Mouse (Mus musculus): Measurements from ENCODE around the gene Paics.
"Not testable (repeated sequence)": the region's sequence is repeated elsewhere in the genome, so short reads cannot be mapped to it uniquely, and the experiment has no call there.

Paics gene

DNA sequence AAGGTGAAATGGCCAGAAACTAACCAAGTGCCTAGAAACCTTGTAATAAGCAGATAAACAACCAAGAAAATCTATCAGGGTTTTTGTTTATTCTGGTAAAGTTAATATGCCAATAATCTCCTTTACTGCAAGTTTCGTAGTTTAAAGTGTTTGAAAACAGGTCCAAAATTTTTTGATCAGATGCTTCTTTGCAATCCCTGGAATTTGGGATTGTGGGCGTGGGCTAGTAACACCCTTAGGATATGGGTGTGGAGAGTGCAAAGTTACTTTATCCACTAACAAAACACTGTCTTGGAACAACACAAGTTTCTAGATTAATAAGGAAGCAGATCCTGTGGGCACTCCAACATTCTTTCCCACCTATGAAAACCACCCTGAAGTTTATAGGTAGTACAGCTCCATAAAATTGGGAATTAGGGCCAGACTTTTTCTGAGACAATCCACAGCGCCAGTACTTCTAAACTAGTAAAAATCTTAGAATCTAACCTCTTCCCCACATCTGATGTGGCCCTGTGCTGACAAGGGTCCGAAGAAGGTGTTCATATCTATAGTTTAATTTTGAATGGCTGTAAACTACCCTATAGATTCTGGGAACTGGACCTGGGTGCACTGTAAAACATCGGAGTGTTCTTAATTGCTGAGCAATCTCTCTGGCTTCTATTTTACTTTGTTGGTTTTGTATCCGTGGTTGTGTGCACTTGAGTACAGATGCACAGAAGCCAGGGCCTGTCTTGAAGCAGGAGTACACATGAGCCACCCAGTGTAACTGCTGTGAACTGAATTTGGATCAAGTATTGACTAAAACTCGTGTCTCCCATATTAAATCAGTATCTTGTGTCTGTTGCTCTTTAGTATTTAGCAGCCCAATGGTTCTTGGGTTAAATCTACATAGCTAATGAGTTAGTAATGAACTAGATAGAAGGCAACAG, 1.3 kb downstream of the Paics start:
- no peak for DNase-seq (ENCODE audit: low spot score)

DNA sequence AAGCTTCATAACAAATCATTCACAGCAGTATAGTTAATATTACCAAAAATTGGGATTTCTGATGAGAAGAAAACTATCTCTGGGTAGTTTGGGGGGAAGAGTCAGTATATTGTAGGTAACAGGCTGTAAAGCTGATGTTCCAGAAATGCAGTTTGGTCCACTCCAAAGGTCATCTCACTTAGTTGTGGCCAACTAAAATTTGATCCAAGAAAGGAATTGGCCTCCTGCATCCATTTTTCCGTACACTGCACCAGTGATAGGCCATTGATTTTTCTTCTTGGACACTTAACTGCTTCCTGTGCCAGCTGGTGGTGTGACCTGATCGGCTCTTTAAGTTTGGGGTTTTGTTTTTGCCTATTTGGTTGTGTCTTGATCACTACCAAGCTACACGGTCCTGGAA, 2.7 kb downstream of the Paics start:
- DNase-seq (ENCODE audit: low spot score), result no peak

DNA sequence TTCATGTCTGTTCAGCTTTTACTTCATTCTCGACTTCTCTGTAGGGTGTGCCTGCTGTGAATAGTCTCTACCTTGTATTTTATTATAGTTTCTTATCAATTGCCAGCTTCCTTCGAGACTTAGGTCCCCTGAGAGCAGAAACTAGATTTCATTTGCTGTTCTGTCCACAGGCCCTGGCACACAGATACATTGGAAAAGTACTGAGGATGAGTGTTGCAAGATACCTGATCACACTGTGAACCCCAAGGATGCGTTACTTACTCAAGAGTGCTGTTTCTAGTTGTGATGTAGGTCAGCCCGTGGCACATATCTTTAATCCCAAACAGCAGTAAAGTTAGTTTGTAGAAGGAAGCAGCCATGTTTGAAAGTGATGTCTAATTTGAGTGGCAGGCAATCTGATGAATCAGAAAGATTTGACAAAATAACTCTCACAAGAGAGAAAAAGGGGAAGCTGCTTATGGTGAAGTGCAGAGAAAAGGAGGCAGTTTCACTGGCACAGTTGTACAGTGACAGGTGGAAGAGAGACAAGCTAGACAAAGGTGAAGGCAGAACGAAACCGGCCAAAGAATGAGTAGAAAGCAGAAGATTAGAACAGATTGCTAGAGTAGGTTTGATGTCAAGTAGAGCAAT, 3.3 kb downstream of the Paics start:
- no peak for DNase-seq (ENCODE audit: low spot score)

DNA sequence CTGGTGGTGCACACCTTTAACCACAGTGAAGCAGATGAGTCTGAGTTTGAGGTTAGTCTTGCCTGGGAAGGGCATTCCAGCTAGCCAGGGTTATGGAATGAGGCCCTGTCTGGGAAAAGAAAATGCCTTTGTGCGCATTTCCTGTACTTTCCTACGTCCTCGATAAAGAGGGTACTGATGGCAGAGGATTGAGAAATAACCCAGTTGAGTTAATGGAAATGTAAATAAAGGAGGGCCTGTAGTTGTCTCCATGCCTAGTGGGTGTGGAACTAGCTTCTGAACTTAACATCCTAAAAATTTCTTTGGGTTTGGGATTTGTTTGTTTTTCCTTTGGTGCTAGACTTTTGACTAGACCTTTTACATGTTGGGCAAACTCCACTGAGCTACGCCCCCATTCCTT, 4.4 kb downstream of the Paics start:
- no peak for DNase-seq (ENCODE audit: low spot score)

DNA sequence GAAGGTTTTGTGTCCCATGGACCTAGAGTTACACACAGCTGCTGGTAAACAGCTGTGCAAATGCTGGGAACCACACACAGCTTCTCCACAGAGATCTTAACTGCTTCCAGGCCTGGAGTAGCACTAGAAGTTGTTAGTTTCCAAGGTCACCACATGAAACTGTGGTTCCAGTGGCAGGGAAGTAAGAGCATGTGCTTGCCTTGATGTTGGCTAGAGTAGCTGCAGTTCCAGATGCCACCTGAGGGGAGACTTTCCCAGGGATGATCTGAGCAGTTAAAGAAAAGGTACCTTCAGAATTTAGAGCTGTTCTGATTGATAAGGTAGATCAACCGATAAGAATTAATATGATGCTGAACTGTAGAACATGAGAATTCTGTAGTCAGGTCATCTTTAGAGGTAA, 6.8 kb downstream of the Paics start:
- DNase-seq (ENCODE audit: low spot score), result no peak

DNA sequence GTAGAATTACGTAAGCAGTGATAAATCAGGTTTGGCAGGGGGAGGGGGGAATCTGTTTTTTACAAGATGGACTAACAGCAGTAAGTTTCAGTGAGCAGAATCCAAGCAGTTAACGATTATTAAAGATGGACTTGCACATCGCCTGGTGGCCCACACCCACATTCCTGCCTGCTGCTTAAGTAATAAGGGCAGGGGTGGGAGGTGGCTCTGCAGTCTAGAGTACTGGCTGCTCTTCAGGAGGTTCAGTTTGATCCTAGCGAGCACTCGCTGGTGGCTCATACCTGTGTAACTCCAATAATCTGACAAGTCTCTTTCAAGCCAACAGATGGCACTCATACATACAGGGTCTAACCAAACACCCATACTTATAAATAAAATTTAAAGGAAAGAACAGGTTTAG, 8.5 kb downstream of the Paics start:
- DNase-seq (ENCODE audit: low spot score), result no peak

DNA sequence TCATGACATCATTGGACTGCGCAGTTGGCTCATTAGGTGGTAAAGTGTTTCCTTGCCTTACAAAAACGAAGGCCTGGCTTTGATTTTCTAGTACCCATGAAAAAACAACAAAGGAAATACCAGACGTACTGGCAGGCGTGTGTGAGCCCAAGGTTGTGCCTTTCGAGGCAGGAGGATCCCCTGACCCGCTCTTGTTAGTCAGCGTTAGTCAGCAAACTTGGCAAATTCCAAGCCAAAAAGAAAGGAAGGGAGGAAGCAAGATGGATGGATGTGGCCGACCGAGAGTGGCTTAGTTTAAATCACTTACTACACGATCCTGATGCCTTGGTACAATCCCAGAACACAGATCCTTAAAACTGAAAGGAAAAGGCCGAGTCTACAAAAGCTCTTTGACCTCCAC, 11.4 kb downstream of the Paics start:
- no peak for DNase-seq (ENCODE audit: low spot score)

DNA sequence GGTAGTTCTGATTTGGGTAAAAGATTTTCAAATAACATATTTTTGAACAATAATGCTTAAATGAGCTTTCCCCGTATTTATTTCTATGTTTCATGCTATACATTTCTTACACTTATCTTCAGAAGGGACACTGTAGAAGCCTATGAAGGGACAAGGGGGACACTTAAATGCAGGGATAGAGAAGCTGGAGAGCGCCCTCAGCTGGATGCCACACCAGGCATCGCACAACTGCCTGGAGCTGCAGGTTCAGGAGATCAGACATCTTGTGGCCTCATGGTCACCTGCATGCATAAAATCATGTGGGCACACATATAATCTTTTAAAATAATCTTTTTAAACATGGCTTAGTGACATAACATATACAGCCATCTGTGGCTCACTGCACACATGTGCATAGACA, 13.5 kb downstream of the Paics start:
- no peak for DNase-seq (ENCODE audit: low spot score)

DNA sequence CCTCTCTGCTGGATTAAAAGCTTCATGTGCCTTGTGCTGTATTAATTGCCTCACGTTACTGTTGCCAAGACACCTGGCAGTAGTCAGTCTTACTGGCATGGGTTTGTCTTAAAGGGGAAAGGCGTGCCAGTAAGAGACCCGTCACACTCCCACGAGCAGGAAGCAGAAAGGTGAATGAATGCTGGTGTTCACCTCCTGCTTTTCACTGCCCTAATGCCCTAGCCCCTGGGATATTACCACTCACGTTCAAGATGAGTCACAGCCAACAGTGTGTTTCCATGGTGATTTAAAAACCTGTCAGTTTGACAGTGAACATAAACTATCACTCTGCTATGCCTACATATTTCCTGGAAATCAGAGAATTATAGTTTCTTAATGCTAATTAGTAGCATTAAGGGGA, 18.1 kb downstream of the Paics start:
- no peak for DNase-seq (ENCODE audit: low spot score)

DNA sequence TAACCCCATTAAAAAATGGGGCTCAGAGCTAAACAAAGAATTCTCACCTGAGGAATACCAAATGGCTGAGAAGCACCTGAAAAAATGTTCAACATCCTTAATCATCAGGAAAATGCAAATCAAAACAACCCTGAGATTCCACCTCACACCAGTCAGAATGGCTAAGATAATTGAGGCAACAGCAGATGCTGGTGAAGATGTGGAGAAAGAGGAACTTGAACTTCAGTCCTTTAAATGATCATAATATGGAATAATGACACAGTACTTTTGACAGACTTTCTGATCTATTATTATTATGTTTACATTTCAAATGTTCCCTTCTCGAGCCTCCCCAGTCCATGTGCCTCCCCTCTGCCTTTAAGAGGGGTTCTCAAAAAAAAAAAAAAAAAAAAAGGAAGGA, 20.0 kb downstream of the Paics start:
- DNase-seq (ENCODE audit: low spot score), result not testable (repeated sequence)

DNA sequence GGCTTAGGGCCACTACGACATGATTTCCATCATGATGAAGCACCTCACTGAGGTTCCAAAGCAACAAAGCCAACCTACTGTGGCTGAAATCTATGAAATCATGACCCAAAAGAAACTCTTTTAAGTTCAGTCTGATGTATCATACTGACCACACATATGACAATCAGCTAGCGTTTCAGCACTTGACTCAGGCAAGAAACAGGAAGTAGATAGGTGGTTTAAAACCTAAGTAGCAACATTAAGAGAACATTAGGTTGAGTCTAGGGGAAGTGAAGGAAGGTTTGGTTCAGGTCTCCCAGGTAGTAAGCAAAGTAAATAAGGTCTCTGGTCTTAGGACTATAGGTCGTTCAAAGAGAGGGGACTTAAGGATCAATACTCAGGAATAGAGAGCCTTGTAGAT, 22.4 kb downstream of the Paics start:
- no peak for DNase-seq (ENCODE audit: low spot score)

DNA sequence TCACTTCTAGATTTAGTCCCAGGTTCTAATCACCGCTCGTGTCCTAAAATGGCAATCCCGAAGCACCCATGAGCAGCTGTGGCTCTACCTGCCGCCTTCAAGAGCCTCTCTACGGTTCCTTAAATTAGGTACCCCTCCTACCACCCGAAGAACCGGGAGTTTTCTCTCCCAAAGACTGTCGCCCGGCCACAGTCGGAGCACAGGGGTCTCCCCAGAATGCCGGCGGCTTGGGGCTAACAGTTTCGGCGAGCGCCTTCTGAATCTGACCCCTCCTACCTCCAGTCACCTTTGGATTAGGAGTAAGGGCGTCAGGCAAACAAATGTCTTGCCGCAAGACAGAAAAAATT, 23.1 kb downstream of the Paics start:
- no peak for DNase-seq (ENCODE audit: low spot score)

DNA sequence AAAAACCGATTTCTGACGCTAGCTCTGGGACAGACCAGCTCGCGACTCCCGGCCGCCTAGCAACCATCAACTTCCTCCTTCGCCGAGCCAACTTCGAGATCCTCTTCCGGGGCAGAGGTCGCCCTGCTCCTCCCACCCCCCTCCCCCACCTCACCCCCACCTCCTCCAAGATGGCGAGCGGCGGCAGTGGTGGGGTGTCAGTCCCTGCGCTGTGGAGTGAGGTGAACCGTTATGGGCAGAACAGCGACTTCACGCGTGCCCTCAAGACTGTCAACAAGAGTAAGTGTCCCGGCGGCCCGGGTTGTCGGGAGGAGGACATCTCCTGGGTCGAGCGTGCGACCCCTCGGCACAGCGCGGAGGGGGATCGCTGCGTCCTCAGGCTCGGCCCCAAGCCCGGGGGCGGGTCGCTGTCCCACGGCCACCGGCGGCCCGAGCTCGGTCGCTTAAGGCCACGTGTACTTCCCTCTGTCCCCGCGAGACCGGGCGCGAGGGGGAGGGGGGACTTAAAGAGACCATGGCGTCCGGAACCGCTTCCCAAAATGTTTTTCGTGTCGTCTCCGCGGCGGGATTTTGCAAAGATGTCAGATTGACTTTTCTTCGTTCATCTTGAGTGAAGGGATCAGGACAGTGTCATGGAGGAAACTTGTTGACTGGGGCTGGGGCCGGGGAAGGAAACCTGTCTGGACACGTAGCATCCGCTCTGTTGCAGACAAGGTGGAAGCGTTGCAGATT, 23.6 kb downstream of the Paics start, which contains the start of gene Srp72:
Gene Srp72, plus strand, starts transcription at position 130 of the 732 bp plus-strand sequence.
- DNase-seq (ENCODE audit: low spot score), result peak; percentile 84

DNA sequence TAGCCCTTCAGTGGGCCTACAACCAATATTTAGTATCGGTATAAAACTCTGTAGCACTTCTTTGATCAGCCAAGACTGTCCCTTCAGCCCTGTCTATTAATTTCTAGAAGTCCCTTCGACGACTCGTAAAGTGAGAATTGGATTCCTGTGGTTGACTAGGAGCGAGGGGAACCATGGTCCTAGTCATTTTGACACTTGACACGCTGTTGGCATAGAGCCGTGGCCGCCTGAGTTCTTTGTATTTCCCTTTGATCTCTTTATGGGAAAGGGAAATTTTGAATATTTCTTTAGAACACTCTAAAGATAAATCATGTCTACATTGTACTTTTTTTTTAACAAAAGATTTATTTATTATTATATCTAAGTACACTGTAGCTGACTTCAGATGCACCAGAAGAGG, 24.6 kb downstream of the Paics start:
- DNase-seq (ENCODE audit: low spot score), result no peak

DNA sequence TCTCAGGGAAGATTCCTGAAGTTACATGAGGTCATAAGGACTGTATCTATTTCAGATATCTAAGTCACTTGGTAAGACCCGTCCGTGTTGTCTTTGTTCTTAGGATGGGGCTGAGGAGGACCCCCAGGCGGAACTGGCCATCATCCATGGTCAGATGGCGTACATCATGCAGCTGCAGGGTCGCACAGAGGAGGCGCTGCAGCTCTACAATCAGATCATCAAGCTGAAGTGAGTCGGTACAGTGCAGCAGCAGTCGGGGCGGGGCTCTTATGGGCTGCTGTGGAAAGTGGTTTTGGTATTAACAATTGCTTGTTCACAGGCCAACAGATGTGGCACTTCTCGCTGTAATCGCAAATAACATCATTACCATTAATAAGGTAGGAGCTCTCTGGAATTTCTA, 32.9 kb downstream of the Paics start:
- DNase-seq (ENCODE audit: low spot score), result no peak

DNA sequence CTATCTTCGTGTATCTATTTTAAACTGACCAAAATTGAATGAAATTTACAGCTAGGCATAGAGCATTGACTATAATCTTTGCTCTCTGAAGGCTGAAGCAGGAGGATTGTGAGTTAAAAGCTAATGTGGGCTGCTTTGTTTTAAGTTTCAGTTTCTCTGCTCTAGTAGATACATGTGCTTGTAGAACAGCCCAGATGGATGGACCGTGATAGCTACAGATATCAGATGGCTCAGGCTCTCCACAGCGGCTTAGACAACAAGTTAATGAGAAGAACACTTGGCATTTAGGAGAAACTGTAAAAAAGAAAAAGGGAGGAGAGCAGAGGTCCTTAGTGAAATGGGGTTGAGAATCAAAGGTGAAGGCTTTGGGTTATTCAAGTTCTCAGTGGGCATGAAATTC, 39.7 kb downstream of the Paics start:
- no peak for DNase-seq (ENCODE audit: low spot score)

DNA sequence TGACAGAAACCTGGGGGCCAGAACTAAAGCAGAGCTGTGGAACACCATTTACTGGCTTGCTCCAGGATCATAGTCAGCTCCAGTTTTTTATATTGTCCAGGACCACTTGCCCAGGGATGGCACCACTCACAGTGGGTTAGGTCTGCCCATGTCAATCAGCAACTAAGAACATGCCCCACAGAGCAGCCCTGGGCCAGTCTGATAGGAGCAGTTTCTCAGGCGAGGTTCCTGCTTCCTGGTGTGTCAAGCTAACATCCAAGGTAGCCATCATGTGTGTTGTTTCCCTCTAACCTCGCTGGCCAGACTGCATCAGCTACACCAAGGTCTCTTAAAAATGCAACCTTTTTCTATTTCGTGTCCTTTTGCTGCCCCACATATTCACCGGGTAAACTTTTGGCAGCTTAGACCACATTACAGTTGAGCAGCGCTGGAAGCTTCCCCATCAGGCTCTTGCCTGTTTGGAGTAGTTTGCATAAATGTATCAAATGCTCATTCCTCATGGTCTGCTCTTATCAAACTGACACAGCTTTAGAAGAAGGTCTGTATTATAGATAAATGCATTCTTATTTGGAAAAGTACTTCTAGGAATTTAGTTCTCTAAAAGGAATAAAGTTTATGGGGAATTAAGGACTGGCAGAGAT, 42.2 kb downstream of the Paics start:
- no peak for DNase-seq (ENCODE audit: low spot score)

DNA sequence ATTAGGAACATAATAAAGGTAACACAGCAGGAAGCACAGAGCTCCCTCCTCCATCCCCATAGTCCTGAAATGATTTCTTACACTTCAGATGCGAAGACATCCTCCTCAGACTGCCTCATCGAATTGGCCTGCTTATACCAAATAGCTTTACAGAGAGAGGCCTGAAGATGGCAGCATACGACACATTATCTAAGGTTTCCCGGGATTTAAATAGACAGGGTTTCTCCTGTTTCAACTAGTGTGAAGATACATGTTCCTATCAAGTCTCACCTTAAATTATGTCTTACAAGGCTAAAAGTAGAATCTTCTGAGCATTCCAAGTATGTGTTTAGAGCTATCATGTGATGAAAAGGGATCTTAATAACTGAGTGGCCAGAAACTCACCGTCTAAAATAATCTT, 47.3 kb downstream of the Paics start:
- no peak for DNase-seq (ENCODE audit: low spot score)

DNA sequence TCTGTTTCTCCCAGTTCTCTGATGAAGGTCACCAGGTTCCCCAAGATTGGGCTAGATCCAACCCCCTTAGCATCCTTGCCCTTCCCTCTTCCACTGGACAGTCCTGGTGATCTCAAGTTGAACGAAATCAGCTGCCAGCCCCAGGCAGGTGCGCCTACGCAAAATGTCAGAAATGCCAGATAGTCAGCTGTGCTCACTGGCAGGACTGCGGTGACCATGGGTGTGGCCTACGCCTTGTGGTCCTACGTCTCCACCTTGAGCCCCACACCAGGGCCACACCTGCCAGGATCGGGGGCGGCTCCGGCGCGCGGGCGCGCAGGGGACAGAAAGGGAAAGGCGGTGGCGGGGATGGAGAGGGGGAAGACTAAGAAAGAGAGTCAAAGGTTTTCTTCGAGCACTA, 50.1 kb downstream of the Paics start:
- DNase-seq (ENCODE audit: low spot score), result no peak

DNA sequence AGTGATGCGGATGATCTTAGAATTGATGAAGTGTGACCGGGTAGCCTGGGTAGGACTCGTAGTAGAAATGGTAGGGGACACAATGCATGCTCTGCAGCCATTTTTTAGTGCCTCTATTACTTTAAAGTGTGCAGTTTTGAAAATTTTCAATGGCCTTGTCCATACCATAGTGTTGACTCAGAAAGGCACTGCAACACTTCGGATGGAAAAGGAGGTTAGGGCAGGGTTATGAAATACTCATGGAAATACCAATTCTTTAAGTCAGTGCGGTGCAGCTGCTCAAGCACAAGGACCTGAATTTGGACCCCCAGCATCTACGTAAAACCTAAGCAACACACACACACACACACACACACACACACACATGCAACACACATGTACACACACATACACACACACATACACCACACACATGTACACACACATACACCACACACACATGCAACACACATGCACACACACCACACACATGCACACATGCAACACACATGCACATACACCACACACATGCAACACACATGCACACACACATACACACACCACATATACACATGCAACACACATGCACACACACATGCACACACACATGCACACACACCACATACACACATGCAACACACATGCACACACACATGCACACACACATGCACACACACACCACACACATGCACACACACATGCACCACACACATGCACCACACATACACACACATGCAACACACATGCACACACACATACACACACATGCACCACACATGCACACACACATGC, 53.1 kb downstream of the Paics start, which contains the start of gene Arl9:
Gene Arl9, plus strand, starts transcription at position 5 of the 771 bp plus-strand sequence.
- DNase-seq (ENCODE audit: low spot score), result no peak

DNA sequence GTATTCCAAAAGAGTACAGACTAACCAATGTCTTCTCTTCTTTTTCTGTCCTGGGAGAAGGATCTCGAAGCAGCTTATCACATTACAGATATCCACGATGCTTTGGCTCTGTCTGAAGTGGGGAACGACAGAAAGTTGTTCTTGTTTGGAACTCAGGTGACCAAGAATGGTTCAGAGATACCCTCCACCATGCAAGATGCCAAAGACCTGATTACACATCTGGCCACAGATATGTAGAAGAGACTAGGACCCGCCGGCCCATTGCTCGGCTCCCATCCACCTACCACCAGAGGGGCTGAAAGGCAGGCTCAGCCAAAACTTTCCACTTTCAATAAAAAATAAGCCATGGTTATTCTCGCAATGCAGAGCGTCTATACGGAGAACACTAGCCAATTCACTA, 59.2 kb downstream of the Paics start:
- DNase-seq (ENCODE audit: low spot score), result no peak

DNA sequence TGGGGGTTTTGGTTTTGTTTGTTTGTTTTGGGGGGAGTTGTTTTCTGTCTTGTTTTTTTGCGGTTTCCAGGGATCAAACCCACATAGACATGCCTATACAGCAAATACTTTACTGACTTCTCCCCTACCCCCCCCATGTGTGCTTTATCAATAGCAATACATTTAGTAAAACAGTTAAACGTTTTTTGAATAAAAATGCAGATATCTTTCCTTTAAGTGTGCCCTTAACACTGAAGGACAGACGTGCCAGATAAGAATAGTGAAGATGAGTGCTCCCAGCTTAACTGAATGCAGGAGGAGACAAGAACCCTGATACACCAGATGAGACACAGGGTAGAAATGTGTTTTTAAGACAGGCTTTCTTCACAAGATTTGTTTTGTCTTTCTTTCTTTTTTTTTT, 60.0 kb downstream of the Paics start:
- DNase-seq (ENCODE audit: low spot score), result no peak

Measured in urinary bladder, postnatal 14 days (tissue).